In the genomic region with DNA sequence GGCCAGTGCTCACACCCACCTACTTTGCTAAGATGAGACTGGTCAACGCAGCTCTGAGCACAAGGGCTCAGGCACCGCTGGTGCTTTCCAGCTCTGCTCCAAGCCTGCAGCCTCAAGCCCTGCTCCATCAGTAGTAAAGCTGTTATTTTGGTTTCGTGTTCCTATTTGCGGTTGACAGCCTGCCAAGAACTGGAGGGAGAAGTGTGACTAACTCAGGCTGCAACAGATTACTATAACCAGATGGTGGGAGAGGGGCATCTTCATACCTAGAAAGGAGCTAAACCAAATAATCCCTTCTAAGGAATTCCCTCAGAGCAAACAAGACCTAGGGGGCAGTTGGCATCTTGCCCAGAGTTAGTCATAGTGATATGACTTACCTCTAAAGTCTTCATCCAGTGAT, we compare ENCODE assay signal across 9 mouse cellular contexts.
DNase-seq lines count a peak whose midpoint lies in the region; ATAC-seq and TF ChIP-seq lines count a peak whose summit lies in the region.
"Had no signal": no experiment of that assay in that cellular context is flagged by ENCODE, and none has a peak within 500 bp of the region (broad histone marks: within the 10 kb centered on the region; RNA-seq: fewer than 3 reads in every experiment).

No protein-coding gene starts in this region.

- H3K27me3 ChIP-seq in midbrain, postnatal 0 days (ENCODE audit: insufficient read depth, low read length) = no peaks in the 10 kb centered on the region
- no peaks in the 10 kb centered on the region for H3K27me3 ChIP-seq in midbrain, embryonic 10.5 days (ENCODE audit: low read depth, poor library complexity, severe bottlenecking)
- no peaks in the 10 kb centered on the region for H3K27me3 ChIP-seq in embryonic facial prominence, embryonic 10.5 days (replicated peaks; ENCODE audit: low read depth, poor library complexity, severe bottlenecking)
- no peaks in the 10 kb centered on the region for H3K27me3 ChIP-seq in kidney, postnatal 0 days (ENCODE audit: insufficient read depth, low read length)
- H3K27me3 ChIP-seq in small intestine, adult 2 months (ENCODE audit: control insufficient read depth, insufficient read depth, low read length) = no peaks in the 10 kb centered on the region; the same call in 1 of the 2 replicates
- H3K27me3 ChIP-seq: limb, embryonic 12.5 days had no signal

- peak; percentile 63 for DNase-seq in midbrain, postnatal 0 days (ENCODE audit: low spot score)
- DNase-seq in midbrain, embryonic 10.5 days (ENCODE audit: low spot score) = no peak
- no peak for DNase-seq in embryonic facial prominence, embryonic 10.5 days (ENCODE audit: low spot score)
- DNase-seq in heart, adult 9 months (ENCODE audit: low spot score in 2 of 2) = peak; percentile 75 to 78
- peak; percentile 88 for DNase-seq in kidney, postnatal 0 days (ENCODE audit: low spot score)
- DNase-seq in lung, adult 18-20 months = peak; percentile 39 to 43
- DNase-seq in thymus, adult 18-20 months = no peak

- 47% methylated on average over 4 of the region's 4 CpGs for WGBS in midbrain, postnatal 0 days
- WGBS in midbrain, embryonic 10.5 days = 90% methylated on average over 4 of the region's 4 CpGs
- WGBS in embryonic facial prominence, embryonic 10.5 days = 74% methylated on average over 4 of the region's 4 CpGs
- WGBS in kidney, postnatal 0 days = 30% methylated on average over 4 of the region's 4 CpGs
- WGBS in small intestine, adult 2 months = 27% methylated on average over 4 of the region's 4 CpGs

- 0 out of 2 replicates have a peak overlapping the region, but pooled peaks have one; percentile 3 for H3K4me2 ChIP-seq in midbrain, postnatal 0 days (ENCODE audit: low read depth, low read length, poor library complexity, severe bottlenecking)
- peak overlapping the region; percentile 10; the same call in 1 of the 2 replicates for H3K4me2 ChIP-seq in kidney, postnatal 0 days (ENCODE audit: low read length)
- H3K4me2 ChIP-seq: limb, embryonic 12.5 days had no signal

- H3K36me3 ChIP-seq in midbrain, postnatal 0 days (ENCODE audit: insufficient read depth, low read length) = no peaks in the 10 kb centered on the region
- no peaks in the 10 kb centered on the region for H3K36me3 ChIP-seq in midbrain, embryonic 10.5 days
- H3K36me3 ChIP-seq in embryonic facial prominence, embryonic 10.5 days (replicated peaks) = no peaks in the 10 kb centered on the region
- no peaks in the 10 kb centered on the region for H3K36me3 ChIP-seq in kidney, postnatal 0 days (ENCODE audit: insufficient read depth, low read length)
- H3K36me3 ChIP-seq in small intestine, adult 2 months (ENCODE audit: control insufficient read depth, insufficient read depth, low read length) = no peaks in the 10 kb centered on the region
- H3K36me3 ChIP-seq: limb, embryonic 12.5 days had no signal

- no peak for TF ChIP-seq CTCF in midbrain, postnatal 0 days (IDR thresholded peaks at IDR 0.05)
- no peak for TF ChIP-seq CTCF in kidney, postnatal 0 days (IDR thresholded peaks at IDR 0.05; ENCODE audit: low read depth)
- TF ChIP-seq CTCF in small intestine, adult 2 months (IDR thresholded peaks at IDR 0.05; ENCODE audit: extremely low read depth, insufficient read length, insufficient replicate concordance, low read depth, low read length) = no peak

- no peak overlapping the region for H3K9ac ChIP-seq in midbrain, postnatal 0 days (replicated peaks; ENCODE audit: low read length, poor library complexity, severe bottlenecking)
- H3K9ac ChIP-seq in kidney, postnatal 0 days (ENCODE audit: low read depth, low read length) = no peak overlapping the region
- H3K9ac ChIP-seq: limb, embryonic 12.5 days had no signal

- H3K4me3 ChIP-seq in midbrain, postnatal 0 days (ENCODE audit: low read depth, low read length) = no peak overlapping the region
- H3K4me3 ChIP-seq in midbrain, embryonic 10.5 days = no peak overlapping the region
- H3K4me3 ChIP-seq in embryonic facial prominence, embryonic 10.5 days = no peak overlapping the region
- no peak overlapping the region for H3K4me3 ChIP-seq in kidney, postnatal 0 days (replicated peaks; ENCODE audit: low read depth, low read length)
- no peak overlapping the region for H3K4me3 ChIP-seq in small intestine, adult 2 months (ENCODE audit: low read depth, low read length)
- H3K4me3 ChIP-seq: limb, embryonic 12.5 days had no signal

- no peak for TF ChIP-seq POLR2A in small intestine, adult 2 months (IDR thresholded peaks at IDR 0.05; ENCODE audit: low read depth, low read length)

- no peak for ATAC-seq in midbrain, postnatal 0 days (ENCODE audit: low FRiP score)
- 0 out of 2 replicates have a peak, but pooled peaks have one; percentile 52 for ATAC-seq in kidney, postnatal 0 days (replicated peaks; ENCODE audit: low FRiP score, low read depth)

- no peaks in the 10 kb centered on the region for H3K4me1 ChIP-seq in midbrain, postnatal 0 days (ENCODE audit: insufficient read depth, low read length)
- H3K4me1 ChIP-seq in midbrain, embryonic 10.5 days = peaks cover 13% of the 10 kb centered on the region; the same call in 1 of the 2 replicates
- peaks cover 11% of the 10 kb centered on the region; the same call in 1 of the 2 replicates for H3K4me1 ChIP-seq in embryonic facial prominence, embryonic 10.5 days
- H3K4me1 ChIP-seq in kidney, postnatal 0 days (replicated peaks; ENCODE audit: insufficient read depth, low read length) = no peaks in the 10 kb centered on the region
- no peaks in the 10 kb centered on the region for H3K4me1 ChIP-seq in small intestine, adult 2 months (ENCODE audit: control insufficient read depth, insufficient read depth, insufficient read length, low read length)

- no peak overlapping the region for H3K27ac ChIP-seq in midbrain, postnatal 0 days (ENCODE audit: low read depth, low read length)
- H3K27ac ChIP-seq in midbrain, embryonic 10.5 days (replicated peaks) = no peak overlapping the region
- peak overlapping the region; percentile 8; the same call in 1 of the 2 replicates for H3K27ac ChIP-seq in embryonic facial prominence, embryonic 10.5 days (replicated peaks)
- peak overlapping the region; percentile 87 for H3K27ac ChIP-seq in kidney, postnatal 0 days
- H3K27ac ChIP-seq in small intestine, adult 2 months (ENCODE audit: insufficient read depth, low read depth, low read length) = peak overlapping the region; percentile 71
- H3K27ac ChIP-seq: limb, embryonic 12.5 days had no signal

- H3K9me3 ChIP-seq in midbrain, postnatal 0 days (ENCODE audit: low read length) = no peaks in the 10 kb centered on the region
- H3K9me3 ChIP-seq in midbrain, embryonic 10.5 days (replicated peaks) = no peaks in the 10 kb centered on the region
- no peaks in the 10 kb centered on the region for H3K9me3 ChIP-seq in embryonic facial prominence, embryonic 10.5 days
- no peaks in the 10 kb centered on the region for H3K9me3 ChIP-seq in kidney, postnatal 0 days (replicated peaks; ENCODE audit: low read length)
- H3K9me3 ChIP-seq: limb, embryonic 12.5 days had no signal

Comparison
In these comparisons a context has a peak if more than half of its experiments do, and no peak if none do; other contexts are left out.
1. DNase-seq: peak in midbrain, postnatal 0 days (single experiment), heart, adult 9 months (2 of 2), kidney, postnatal 0 days (single experiment) and lung, adult 18-20 months (2 of 2); none in midbrain, embryonic 10.5 days (single experiment), embryonic facial prominence, embryonic 10.5 days (single experiment) and thymus, adult 18-20 months (0 of 2).
2. H3K27ac ChIP-seq: peak in embryonic facial prominence, embryonic 10.5 days (single experiment), kidney, postnatal 0 days (single experiment) and small intestine, adult 2 months (single experiment); none in midbrain, postnatal 0 days (single experiment) and midbrain, embryonic 10.5 days (single experiment).